Mouse (Mus musculus) lung, postnatal 4 days (tissue): ENCODE measurements around the gene Rbm20.
A peak's percentile ranks its signal among the peaks of the same experiment; 100 is the strongest.

Source experiments
- DNase-seq, 2 experiments: peaks; one replicate each; pipeline ENCODE4 v3.0.0; 2021

The Rbm20 gene

GRCm38 (mm10) chr19:53674131-53674925, 2.8 kb upstream of the Rbm20 start:
- no peak for DNase-seq

- no peak for DNase-seq
Observed at GRCm38 (mm10) chr19:53676228-53676627, 878 bp upstream of the Rbm20 start.

- no peak for DNase-seq
Observed at GRCm38 (mm10) chr19:53679194-53679593, 2.1 kb downstream of the Rbm20 start.

- DNase-seq: no peak
Observed at GRCm38 (mm10) chr19:53679981-53680380, 2.9 kb downstream of the Rbm20 start.

- DNase-seq: no peak
Observed at GRCm38 (mm10) chr19:53682427-53682826, 5.3 kb downstream of the Rbm20 start.

- no peak for DNase-seq
Observed at GRCm38 (mm10) chr19:53687592-53687991, 10.5 kb downstream of the Rbm20 start.

GRCm38 (mm10) chr19:53690816-53691215, 13.7 kb downstream of the Rbm20 start:
- DNase-seq: no peak

- no peak for DNase-seq
Observed at GRCm38 (mm10) chr19:53694020-53694419, 16.9 kb downstream of the Rbm20 start.

- no peak for DNase-seq
Observed at GRCm38 (mm10) chr19:53696079-53696478, 19.0 kb downstream of the Rbm20 start.

GRCm38 (mm10) chr19:53696655-53697054, 19.5 kb downstream of the Rbm20 start:
- no peak for DNase-seq

GRCm38 (mm10) chr19:53697376-53698126, 20.4 kb downstream of the Rbm20 start:
- DNase-seq: no peak

- no peak for DNase-seq
Observed at GRCm38 (mm10) chr19:53699671-53700070, 22.6 kb downstream of the Rbm20 start.

- no peak for DNase-seq
Observed at GRCm38 (mm10) chr19:53701434-53701833, 24.3 kb downstream of the Rbm20 start.

GRCm38 (mm10) chr19:53704895-53705823, 28.1 kb downstream of the Rbm20 start:
- DNase-seq: peak; percentile 66 to 72

GRCm38 (mm10) chr19:53708401-53708800, 31.3 kb downstream of the Rbm20 start:
- DNase-seq: peak; percentile 18 to 48

GRCm38 (mm10) chr19:53710861-53711260, 33.8 kb downstream of the Rbm20 start:
- no peak for DNase-seq

GRCm38 (mm10) chr19:53711261-53711890, 34.3 kb downstream of the Rbm20 start:
- DNase-seq: no peak

GRCm38 (mm10) chr19:53712297-53713025, 35.4 kb downstream of the Rbm20 start:
- DNase-seq: no peak

- DNase-seq: no peak
Observed at GRCm38 (mm10) chr19:53713364-53713763, 36.3 kb downstream of the Rbm20 start.

- no peak for DNase-seq
Observed at GRCm38 (mm10) chr19:53716469-53716868, 39.4 kb downstream of the Rbm20 start.

GRCm38 (mm10) chr19:53717364-53717763, 40.3 kb downstream of the Rbm20 start:
- DNase-seq: no peak

- no peak for DNase-seq
Observed at GRCm38 (mm10) chr19:53722186-53722585, 45.1 kb downstream of the Rbm20 start.
